Mouse (Mus musculus): Measurements from ENCODE around the gene Exog. TPM values are rescaled to one million over a fixed set of nuclear protein-coding genes. Genes with fewer than 3 reads are reported as not detected.

The Exog gene
- polyA plus RNA-seq, 1 experiment = 7.3 TPM

GRCm38 (mm10) chr9:119474717-119475611 lies 30.2 kb downstream of the Exog start:
- Histone ChIP-seq H3K79me2 (ENCODE audit: control insufficient read depth, insufficient read depth) (no peaks in the 10 kb centered on the region), H3K27me3 (ENCODE audit: control insufficient read depth, insufficient read depth, insufficient read length) (no peaks in the 10 kb centered on the region), H3K36me3 (ENCODE audit: control insufficient read depth, insufficient read depth) (no peaks in the 10 kb centered on the region), H3K4me3 (ENCODE audit: insufficient read depth, poor library complexity, severe bottlenecking) (no peak overlapping the region), H3K79me3 (ENCODE audit: low read depth) (no peaks in the 10 kb centered on the region), H3ac (ENCODE audit: control insufficient read depth, insufficient read length, low read depth) (no peak overlapping the region)
- no peak for TF ChIP-seq CEBPB (IDR thresholded peaks at IDR 0.05; ENCODE audit: low read depth)
- TF ChIP-seq USF1 (IDR thresholded peaks at IDR 0.05; ENCODE audit: low read depth) = no peak
- TF ChIP-seq MYOD1 (IDR thresholded peaks at IDR 0.05; ENCODE audit: control insufficient read depth, insufficient read length, low read depth) = no peak
- TF ChIP-seq CTCF (IDR thresholded peaks at IDR 0.05; ENCODE audit: control insufficient read depth, insufficient read depth, insufficient read length) = no peak
- no peak for TF ChIP-seq MYOG (IDR thresholded peaks at IDR 0.05; ENCODE audit: control insufficient read depth, extremely low read depth, insufficient read length)

GRCm38 (mm10) chr9:119477754-119478153 lies 33.0 kb downstream of the Exog start:
- Histone ChIP-seq H3K79me2 (ENCODE audit: control insufficient read depth, insufficient read depth) (no peaks in the 10 kb centered on the region), H3K79me3 (ENCODE audit: low read depth) (no peaks in the 10 kb centered on the region), H3ac (ENCODE audit: control insufficient read depth, insufficient read length, low read depth) (no peak overlapping the region), H3K4me3 (ENCODE audit: insufficient read depth, poor library complexity, severe bottlenecking) (no peak overlapping the region), H3K36me3 (ENCODE audit: control insufficient read depth, insufficient read depth) (no peaks in the 10 kb centered on the region), H3K27me3 (ENCODE audit: control insufficient read depth, insufficient read depth, insufficient read length) (no peaks in the 10 kb centered on the region)
- no peak for TF ChIP-seq CEBPB (IDR thresholded peaks at IDR 0.05; ENCODE audit: low read depth)
- TF ChIP-seq CTCF (IDR thresholded peaks at IDR 0.05; ENCODE audit: control insufficient read depth, insufficient read depth, insufficient read length) = no peak
- no peak for TF ChIP-seq USF1 (IDR thresholded peaks at IDR 0.05; ENCODE audit: low read depth)
- no peak for TF ChIP-seq FOSL1 (IDR thresholded peaks at IDR 0.05; ENCODE audit: insufficient read depth, low read length, poor library complexity, severe bottlenecking)
- no peak for TF ChIP-seq MYOG (IDR thresholded peaks at IDR 0.05; ENCODE audit: control insufficient read depth, extremely low read depth, insufficient read length)
- peak; percentile 42 for TF ChIP-seq MYOD1 (IDR thresholded peaks at IDR 0.05; ENCODE audit: control insufficient read depth, insufficient read length, low read depth)
- TF ChIP-seq MAX (IDR thresholded peaks at IDR 0.05) = peak; percentile 42

GRCm38 (mm10) chr9:119478345-119478744 lies 33.6 kb downstream of the Exog start:
- H3K4me3 ChIP-seq (ENCODE audit: insufficient read depth, poor library complexity, severe bottlenecking) = no peak overlapping the region
- H3K79me2 ChIP-seq (ENCODE audit: control insufficient read depth, insufficient read depth) = no peaks in the 10 kb centered on the region
- no peaks in the 10 kb centered on the region for H3K27me3 ChIP-seq (ENCODE audit: control insufficient read depth, insufficient read depth, insufficient read length)
- no peak overlapping the region for H3ac ChIP-seq (ENCODE audit: control insufficient read depth, insufficient read length, low read depth)
- TF ChIP-seq FOSL1 (IDR thresholded peaks at IDR 0.05; ENCODE audit: insufficient read depth, low read length, poor library complexity, severe bottlenecking) (peak; percentile 20), MAX (IDR thresholded peaks at IDR 0.05) (peak; percentile 33), USF1 (IDR thresholded peaks at IDR 0.05; ENCODE audit: low read depth) (no peak), MYOD1 (IDR thresholded peaks at IDR 0.05; ENCODE audit: control insufficient read depth, insufficient read length, low read depth) (peak; percentile 98)
- no peaks in the 10 kb centered on the region for H3K79me3 ChIP-seq (ENCODE audit: low read depth)
- H3K36me3 ChIP-seq (ENCODE audit: control insufficient read depth, insufficient read depth) = no peaks in the 10 kb centered on the region

GRCm38 (mm10) chr9:119479297-119479696 lies 34.6 kb downstream of the Exog start:
- H3K79me3 ChIP-seq (ENCODE audit: low read depth) = no peaks in the 10 kb centered on the region
- no peak overlapping the region for H3K4me3 ChIP-seq (ENCODE audit: insufficient read depth, poor library complexity, severe bottlenecking)
- no peaks in the 10 kb centered on the region for H3K79me2 ChIP-seq (ENCODE audit: control insufficient read depth, insufficient read depth)
- TF ChIP-seq FOSL1 (IDR thresholded peaks at IDR 0.05; ENCODE audit: insufficient read depth, low read length, poor library complexity, severe bottlenecking) (no peak), USF1 (IDR thresholded peaks at IDR 0.05; ENCODE audit: low read depth) (no peak), MAX (IDR thresholded peaks at IDR 0.05) (peak; percentile 80), MYOD1 (IDR thresholded peaks at IDR 0.05; ENCODE audit: control insufficient read depth, insufficient read length, low read depth) (peak; percentile 42), CTCF (IDR thresholded peaks at IDR 0.05; ENCODE audit: control insufficient read depth, insufficient read depth, insufficient read length) (no peak), CEBPB (IDR thresholded peaks at IDR 0.05; ENCODE audit: low read depth) (no peak), MYOG (IDR thresholded peaks at IDR 0.05; ENCODE audit: control insufficient read depth, extremely low read depth, insufficient read length) (no peak)
- no peak overlapping the region for H3ac ChIP-seq (ENCODE audit: control insufficient read depth, insufficient read length, low read depth)
- H3K36me3 ChIP-seq (ENCODE audit: control insufficient read depth, insufficient read depth) = no peaks in the 10 kb centered on the region
- H3K27me3 ChIP-seq (ENCODE audit: control insufficient read depth, insufficient read depth, insufficient read length) = no peaks in the 10 kb centered on the region

- Histone ChIP-seq H3K79me2 (ENCODE audit: control insufficient read depth, insufficient read depth) (no peaks in the 10 kb centered on the region), H3K36me3 (ENCODE audit: control insufficient read depth, insufficient read depth) (no peaks in the 10 kb centered on the region), H3K27me3 (ENCODE audit: control insufficient read depth, insufficient read depth, insufficient read length) (no peaks in the 10 kb centered on the region), H3K4me3 (ENCODE audit: insufficient read depth, poor library complexity, severe bottlenecking) (no peak overlapping the region), H3ac (ENCODE audit: control insufficient read depth, insufficient read length, low read depth) (no peak overlapping the region), H3K79me3 (ENCODE audit: low read depth) (no peaks in the 10 kb centered on the region)
- no peak for TF ChIP-seq CTCF (IDR thresholded peaks at IDR 0.05; ENCODE audit: control insufficient read depth, insufficient read depth, insufficient read length)
- TF ChIP-seq MYOG (IDR thresholded peaks at IDR 0.05; ENCODE audit: control insufficient read depth, extremely low read depth, insufficient read length) = no peak
- TF ChIP-seq MAX (IDR thresholded peaks at IDR 0.05) = no peak
Observed at GRCm38 (mm10) chr9:119481612-119482011, 36.9 kb downstream of the Exog start.
